Mouse (Mus musculus): ENCODE data around the gene Stk39.

GRCm38 (mm10) chr2:68160566-68160965 lies 311.5 kb downstream of the Stk39 start:
- TF ChIP-seq CTCF (IDR thresholded peaks at IDR 0.05; ENCODE audit: insufficient read depth, low read length) (no peak), POLR2A (IDR thresholded peaks at IDR 0.05; ENCODE audit: borderline replicate concordance, extremely low read depth, low read depth, low read length) (no peak)

All from lung, adult 2 months (tissue).